Mouse (Mus musculus): ENCODE data around the gene Olfr619. TPM values are rescaled to one million over a fixed set of nuclear protein-coding genes. Genes with fewer than 3 reads are reported as not detected.

Olfr619 gene
- polyA plus RNA-seq, 1 experiment from 2014 or later, result not detected

GRCm38 (mm10) chr7:103644070-103644469, 43.7 kb downstream of the Olfr619 start:
- Histone ChIP-seq H3K4me3 (ENCODE audit: low read depth, low read length) (no peak overlapping the region), H3K27ac (ENCODE audit: low read depth, low read length) (no peak overlapping the region), H3K36me3 (ENCODE audit: control insufficient read depth, insufficient read depth, low read length) (no peaks in the 10 kb centered on the region), H3K4me2 (no peak overlapping the region), H3K4me1 (ENCODE audit: control insufficient read depth, insufficient read depth, low read length) (no peaks in the 10 kb centered on the region), H3K9ac (ENCODE audit: low read depth, low read length) (no peak overlapping the region), H3K27me3 (ENCODE audit: control insufficient read depth, insufficient read depth, low read length) (no peaks in the 10 kb centered on the region), H3K9me3 (replicated peaks; ENCODE audit: control insufficient read depth, low read length) (no peaks in the 10 kb centered on the region)
- 79% methylated on average over 4 of the region's 4 CpGs for WGBS (ENCODE audit: insufficient replicate concordance)
- no peak for ATAC-seq (replicated peaks; ENCODE audit: insufficient number of reproducible peaks, low FRiP score, low TSS enrichment)

Small RNAs within 50 kb of the gene (microRNA-seq; reads per million reads assigned to microRNA genes)
- gene Gm26506 (ENCODE audit: borderline number of aligned reads), result not detected

Other genes starting within 250 kb of the Olfr619 start
- gene Olfr601, start 237.9 kb upstream of the Olfr619 start, polyA plus RNA-seq (2014; fragmentation: Nextera tagmentation; extraction: Ambion mirVana), result not detected in 2 replicates
- gene Olfr603, start 214.4 kb upstream of the Olfr619 start, polyA plus RNA-seq (2014; fragmentation: Nextera tagmentation; extraction: Ambion mirVana), result not detected in 2 replicates
- not detected in 2 replicates for gene Usp17lc, start 185.5 kb upstream of the Olfr619 start, polyA plus RNA-seq (2014; fragmentation: Nextera tagmentation; extraction: Ambion mirVana)
- not detected in 2 replicates for gene Olfr605, start 155.1 kb upstream of the Olfr619 start, polyA plus RNA-seq (2014; fragmentation: Nextera tagmentation; extraction: Ambion mirVana)
- not detected in 2 replicates for gene Olfr606, start 151.5 kb upstream of the Olfr619 start, polyA plus RNA-seq (2014; fragmentation: Nextera tagmentation; extraction: Ambion mirVana)
- gene Olfr607, start 136.4 kb upstream of the Olfr619 start, polyA plus RNA-seq (2014; fragmentation: Nextera tagmentation; extraction: Ambion mirVana), result not detected in 2 replicates
- gene Olfr608, start 130.7 kb upstream of the Olfr619 start, polyA plus RNA-seq (2014; fragmentation: Nextera tagmentation; extraction: Ambion mirVana), result not detected in 2 replicates
- not detected in 2 replicates for gene Olfr609, start 102.5 kb upstream of the Olfr619 start, polyA plus RNA-seq (2014; fragmentation: Nextera tagmentation; extraction: Ambion mirVana)
- not detected in 2 replicates for gene Olfr610, start 88.5 kb upstream of the Olfr619 start, polyA plus RNA-seq (2014; fragmentation: Nextera tagmentation; extraction: Ambion mirVana)
- gene Olfr611, start 79.7 kb upstream of the Olfr619 start, polyA plus RNA-seq (2014; fragmentation: Nextera tagmentation; extraction: Ambion mirVana), result not detected in 2 replicates
- not detected in 2 replicates for gene Olfr612, start 57.9 kb upstream of the Olfr619 start, polyA plus RNA-seq (2014; fragmentation: Nextera tagmentation; extraction: Ambion mirVana)
- gene Olfr613, start 52.5 kb upstream of the Olfr619 start, polyA plus RNA-seq (2014; fragmentation: Nextera tagmentation; extraction: Ambion mirVana), result not detected in 2 replicates
- not detected in 2 replicates for gene Olfr615, start 44.5 kb upstream of the Olfr619 start, polyA plus RNA-seq (2014; fragmentation: Nextera tagmentation; extraction: Ambion mirVana)
- not detected in 2 replicates for gene Olfr616, start 31.4 kb upstream of the Olfr619 start, polyA plus RNA-seq (2014; fragmentation: Nextera tagmentation; extraction: Ambion mirVana)
- not detected in 2 replicates for gene Olfr617, start 27.5 kb upstream of the Olfr619 start, polyA plus RNA-seq (2014; fragmentation: Nextera tagmentation; extraction: Ambion mirVana)
- not detected in 2 replicates for gene Olfr618, start 10.5 kb upstream of the Olfr619 start, polyA plus RNA-seq (2014; fragmentation: Nextera tagmentation; extraction: Ambion mirVana)
- not detected in 2 replicates for gene Olfr620, start 12.0 kb downstream of the Olfr619 start, polyA plus RNA-seq (2014; fragmentation: Nextera tagmentation; extraction: Ambion mirVana)
- not detected in 2 replicates for gene Olfr622, start 42.1 kb downstream of the Olfr619 start, polyA plus RNA-seq (2014; fragmentation: Nextera tagmentation; extraction: Ambion mirVana)
- not detected in 2 replicates for gene Olfr623, start 63.1 kb downstream of the Olfr619 start, polyA plus RNA-seq (2014; fragmentation: Nextera tagmentation; extraction: Ambion mirVana)
- 0.03 TPM in 1 of 2 replicates, not detected in the other for gene Olfr624, start 70.6 kb downstream of the Olfr619 start, polyA plus RNA-seq (2014; fragmentation: Nextera tagmentation; extraction: Ambion mirVana)
- not detected in 2 replicates for gene Olfr625-ps1, start 82.1 kb downstream of the Olfr619 start, polyA plus RNA-seq (2014; fragmentation: Nextera tagmentation; extraction: Ambion mirVana)
- not detected in 2 replicates for gene Olfr243, start 114.1 kb downstream of the Olfr619 start, polyA plus RNA-seq (2014; fragmentation: Nextera tagmentation; extraction: Ambion mirVana)
- gene Olfr628, start 129.8 kb downstream of the Olfr619 start, polyA plus RNA-seq (2014; fragmentation: Nextera tagmentation; extraction: Ambion mirVana), result not detected in 2 replicates
- not detected in 2 replicates for gene Olfr629, start 144.4 kb downstream of the Olfr619 start, polyA plus RNA-seq (2014; fragmentation: Nextera tagmentation; extraction: Ambion mirVana)
- 0.07 TPM in 1 of 2 replicates, not detected in the other for gene Olfr630, start 156.8 kb downstream of the Olfr619 start, polyA plus RNA-seq (2014; fragmentation: Nextera tagmentation; extraction: Ambion mirVana)
- not detected in 2 replicates for gene Olfr69, start 171.0 kb downstream of the Olfr619 start, polyA plus RNA-seq (2014; fragmentation: Nextera tagmentation; extraction: Ambion mirVana)
- not detected in 2 replicates for gene Olfr68, start 179.1 kb downstream of the Olfr619 start, polyA plus RNA-seq (2014; fragmentation: Nextera tagmentation; extraction: Ambion mirVana)
- gene Olfr67, start 191.2 kb downstream of the Olfr619 start, polyA plus RNA-seq (2014; fragmentation: Nextera tagmentation; extraction: Ambion mirVana), result 0.08 TPM in 1 of 2 replicates, not detected in the other
- gene Hbb-bt, start 213.4 kb downstream of the Olfr619 start, polyA plus RNA-seq (2014; fragmentation: Nextera tagmentation; extraction: Ambion mirVana), result 2,483 and 3,067 TPM in 2 replicates
- gene Hbb-bs, start 227.5 kb downstream of the Olfr619 start, polyA plus RNA-seq (2014; fragmentation: Nextera tagmentation; extraction: Ambion mirVana), result 849 and 1,123 TPM in 2 replicates
- gene Hbb-bh2, start 239.9 kb downstream of the Olfr619 start, polyA plus RNA-seq (2014; fragmentation: Nextera tagmentation; extraction: Ambion mirVana), result 0.31 TPM in 1 of 2 replicates, not detected in the other
- gene Hbb-bh1, start 242.6 kb downstream of the Olfr619 start, polyA plus RNA-seq (2014; fragmentation: Nextera tagmentation; extraction: Ambion mirVana), result 7,786 and 8,740 TPM in 2 replicates

All from heart, embryonic 11.5 days (tissue).